Mouse (Mus musculus) intestine, embryonic 14.5 days (tissue): ENCODE measurements around the gene Ccdc187. TPM values are rescaled to one million over a fixed set of nuclear protein-coding genes. Genes with fewer than 3 reads are reported as not detected.

Experiments
- ATAC-seq: fragments of 200-750 bp; cut with Nextera tagmentation; replicated peaks from 2 replicates; pipeline ENCODE4 v1.8.0; 2017; ENCODE audit warnings: low read depth, moderate number of reproducible peaks, moderate TSS enrichment, moderate library complexity; ENCODE audit not compliant: low FRiP score, low TSS enrichment
- DNase-seq: peaks from one replicate; pipeline ENCODE4 v3.0.0-alpha.2; 2018; ENCODE audit warnings: low spot score
- H3K27ac ChIP-seq: fragments of 300-500 bp; sonication (generic); 2 replicates; pipeline ENCODE4 v1.5.1; 2014; ENCODE audit warnings: low read depth, mild to moderate bottlenecking, control low read depth
- H3K27me3 ChIP-seq: fragments of 300-500 bp; sonication (generic); replicated peaks from 2 replicates; pipeline ENCODE4 v1.6.1; 2014; ENCODE audit warnings: low read length, control low read depth; ENCODE audit not compliant: control insufficient read depth, insufficient read depth
- H3K36me3 ChIP-seq: fragments of 300-500 bp; sonication (generic); 2 replicates; pipeline ENCODE4 v1.6.1; 2014; ENCODE audit warnings: low read length, control low read depth; ENCODE audit not compliant: control insufficient read depth, insufficient read depth
- H3K4me1 ChIP-seq: fragments of 300-500 bp; sonication (generic); replicated peaks from 2 replicates; pipeline ENCODE4 v1.6.1; 2014; ENCODE audit warnings: low read length, control low read depth, mixed read lengths; ENCODE audit not compliant: control insufficient read depth, insufficient read depth
- H3K4me2 ChIP-seq: fragments of 300-500 bp; sonication (generic); 2 replicates; pipeline ENCODE4 v1.6.1; 2014; ENCODE audit warnings: low read length
- H3K4me3 ChIP-seq: fragments of 300-500 bp; sonication (generic); 2 replicates; pipeline ENCODE4 v1.5.1; 2014; ENCODE audit warnings: low read depth, low read length, control low read depth, mixed read lengths
- H3K9ac ChIP-seq: fragments of 300-500 bp; sonication (generic); 2 replicates; pipeline ENCODE4 v1.6.1; 2014; ENCODE audit warnings: mild to moderate bottlenecking, low read length
- H3K9me3 ChIP-seq: fragments of 300-500 bp; sonication (generic); 2 replicates; pipeline ENCODE4 v1.6.1; 2016; ENCODE audit warnings: low read length, control low read depth; ENCODE audit not compliant: control insufficient read depth
- WGBS: fragments of 180-500 bp; shearing (Covaris S2); extraction: QIAGEN DNeasy Blood & Tissue Kit; methylation state at CpG from one replicate; pipeline ENCODE4 v1.1.7; 2014; 5-methylcytosine and 5-hydroxymethylcytosine counted together
- polyA plus RNA-seq: library from polyadenylated mRNA; unstranded; fragments of >200 nt; fragmentation: Nextera tagmentation; extraction: Ambion mirVana; gene quantifications from 2 replicates; pipeline ENCODE4 v1.2.1, GENCODE M21; 2014

Gene Ccdc187
- polyA plus RNA-seq, 1 experiment from 2014 or later = 0.50 TPM

GRCm38 (mm10) chr2:26252514-26253206, 41.7 kb downstream of the Ccdc187 start:
- H3K9me3 ChIP-seq = no peaks in the 10 kb centered on the region
- no peaks in the 10 kb centered on the region for H3K27me3 ChIP-seq
- H3K36me3 ChIP-seq = no peaks in the 10 kb centered on the region
- no peak overlapping the region for H3K9ac ChIP-seq
- WGBS = 56% methylated on average over 8 of the region's 8 CpGs
- no peak overlapping the region for H3K27ac ChIP-seq
- H3K4me2 ChIP-seq = no peak overlapping the region
- ATAC-seq (no peak), DNase-seq (no peak)
- H3K4me3 ChIP-seq = no peak overlapping the region
- no peaks in the 10 kb centered on the region for H3K4me1 ChIP-seq

GRCm38 (mm10) chr2:26247531-26247930, 46.8 kb downstream of the Ccdc187 start:
- Histone ChIP-seq H3K4me2 (no peak overlapping the region), H3K9me3 (no peaks in the 10 kb centered on the region), H3K4me3 (no peak overlapping the region), H3K9ac (no peak overlapping the region), H3K4me1 (no peaks in the 10 kb centered on the region), H3K36me3 (no peaks in the 10 kb centered on the region), H3K27ac (no peak overlapping the region), H3K27me3 (no peaks in the 10 kb centered on the region)
- no peak for ATAC-seq
- no peak for DNase-seq
- 50% methylated on average over 3 of the region's 3 CpGs for WGBS

GRCm38 (mm10) chr2:26240841-26241240, 53.5 kb downstream of the Ccdc187 start:
- no peak overlapping the region for H3K4me3 ChIP-seq
- no peak overlapping the region for H3K4me2 ChIP-seq
- no peaks in the 10 kb centered on the region for H3K36me3 ChIP-seq
- H3K9me3 ChIP-seq = no peaks in the 10 kb centered on the region
- no peak overlapping the region for H3K9ac ChIP-seq
- H3K4me1 ChIP-seq = peaks cover 18% of the 10 kb centered on the region
- H3K27ac ChIP-seq = no peak overlapping the region
- no peaks in the 10 kb centered on the region for H3K27me3 ChIP-seq
- DNase-seq (no peak), ATAC-seq (no peak)
- WGBS = 46% methylated on average over 3 of the region's 3 CpGs

- WGBS = 39% methylated on average over 9 of the region's 9 CpGs
- ATAC-seq (no peak), DNase-seq (peak; percentile 54)
- H3K27me3 ChIP-seq = no peaks in the 10 kb centered on the region
- no peak overlapping the region for H3K4me3 ChIP-seq
- no peaks in the 10 kb centered on the region for H3K9me3 ChIP-seq
- no peak overlapping the region for H3K4me2 ChIP-seq
- H3K36me3 ChIP-seq = no peaks in the 10 kb centered on the region
- H3K4me1 ChIP-seq = peaks cover 23% of the 10 kb centered on the region
- H3K27ac ChIP-seq = no peak overlapping the region
- H3K9ac ChIP-seq = no peak overlapping the region
Measured at GRCm38 (mm10) chr2:26240330-26240729, 54.0 kb downstream of the Ccdc187 start.

GRCm38 (mm10) chr2:26237290-26237782, 57.0 kb downstream of the Ccdc187 start, which contains the start of gene Qsox2:
TSS of gene Qsox2 (minus strand) at chr2:26237525.
- under 1% methylated on average over 32 of the region's 36 CpGs for WGBS

GRCm38 (mm10) chr2:26236681-26237289, 57.6 kb downstream of the Ccdc187 start:
- ATAC-seq = peak; percentile 34
- Histone ChIP-seq H3K9me3 (no peaks in the 10 kb centered on the region), H3K36me3 (no peaks in the 10 kb centered on the region), H3K4me2 (peak overlapping the region; percentile 81), H3K4me3 (peak overlapping the region; percentile 63), H3K4me1 (peaks cover 23% of the 10 kb centered on the region), H3K27ac (peak overlapping the region; percentile 47; the same call in 1 of the 2 replicates), H3K27me3 (no peaks in the 10 kb centered on the region), H3K9ac (peak overlapping the region; percentile 58)
- under 1% methylated on average over 49 of the region's 51 CpGs for WGBS
- DNase-seq = peak; percentile 70

More at GRCm38 (mm10) chr2:26237290-26237782, 57.0 kb downstream of the Ccdc187 start, which contains the start of gene Qsox2:
- Histone ChIP-seq H3K27ac (peak within 1 kb of the TSS; percentile 47; the same call in 1 of the 2 replicates), H3K9me3 (no peaks in the 10 kb centered on the region), H3K27me3 (no peaks in the 10 kb centered on the region), H3K4me1 (peaks cover 23% of the 10 kb centered on the region), H3K4me2 (peak within 1 kb of the TSS; percentile 81), H3K36me3 (no peaks in the 10 kb centered on the region), H3K9ac (peak within 1 kb of the TSS; percentile 58), H3K4me3 (peak within 1 kb of the TSS; percentile 63)
- DNase-seq (peak; percentile 98), ATAC-seq (peak; percentile 84)

- Histone ChIP-seq H3K4me2 (no peak overlapping the region), H3K9ac (no peak overlapping the region), H3K27ac (no peak overlapping the region), H3K36me3 (no peaks in the 10 kb centered on the region), H3K9me3 (no peaks in the 10 kb centered on the region), H3K4me3 (no peak overlapping the region), H3K4me1 (peaks cover 15% of the 10 kb centered on the region), H3K27me3 (no peaks in the 10 kb centered on the region)
- 74% methylated on average over 2 of the region's 2 CpGs for WGBS
- DNase-seq (no peak), ATAC-seq (no peak)
Measured at GRCm38 (mm10) chr2:26234771-26235170, 59.6 kb downstream of the Ccdc187 start.

GRCm38 (mm10) chr2:26234253-26234652, 60.1 kb downstream of the Ccdc187 start:
- H3K27ac ChIP-seq = peak overlapping the region; percentile 59; the same call in 1 of the 2 replicates
- no peaks in the 10 kb centered on the region for H3K9me3 ChIP-seq
- H3K4me3 ChIP-seq = no peak overlapping the region
- no peak overlapping the region for H3K9ac ChIP-seq
- DNase-seq (no peak), ATAC-seq (no peak)
- no peaks in the 10 kb centered on the region for H3K36me3 ChIP-seq
- H3K27me3 ChIP-seq = no peaks in the 10 kb centered on the region
- no peak overlapping the region for H3K4me2 ChIP-seq
- peaks cover 13% of the 10 kb centered on the region for H3K4me1 ChIP-seq
- 64% methylated on average over 5 of the region's 5 CpGs for WGBS
